Mouse (Mus musculus) right cerebral cortex, postnatal 10 days (tissue): Measurements from ENCODE around the gene Ubap2l.

Experiments
- DNase-seq, 2 experiments: peaks; one replicate each; pipeline ENCODE4 v3.0.0; 2021; ENCODE audit warnings: low spot score in 2 of 2

Ubap2l gene

GRCm38 (mm10) chr3:89966946-89967345, 85.5 kb downstream of the Ubap2l start:
- no peak for DNase-seq

DNA sequence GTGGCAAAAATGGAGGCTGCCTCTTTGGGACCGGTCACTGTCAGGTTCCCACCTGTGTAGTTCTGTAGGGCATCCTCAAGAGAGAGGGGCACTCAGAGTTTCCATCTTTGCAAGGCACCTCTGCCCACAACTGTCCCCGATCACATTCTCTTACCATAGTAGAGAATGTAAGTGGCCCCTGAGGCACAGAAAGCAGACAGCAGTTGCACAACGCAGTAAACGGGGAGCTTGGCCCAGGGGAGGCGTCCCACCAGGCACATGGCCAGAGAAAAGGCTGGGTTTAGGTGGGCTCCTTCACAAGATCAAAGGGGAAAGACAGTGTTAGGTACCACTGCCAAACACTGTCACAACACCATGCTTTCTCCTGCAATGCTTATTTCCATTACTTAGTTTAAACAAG, 86.5 kb downstream of the Ubap2l start:
- DNase-seq: no peak

- DNase-seq: no peak
Measured at GRCm38 (mm10) chr3:89965557-89965956, 86.9 kb downstream of the Ubap2l start.

GRCm38 (mm10) chr3:89963926-89964739, 88.3 kb downstream of the Ubap2l start:
- DNase-seq: peak; percentile 65 to 82

DNA sequence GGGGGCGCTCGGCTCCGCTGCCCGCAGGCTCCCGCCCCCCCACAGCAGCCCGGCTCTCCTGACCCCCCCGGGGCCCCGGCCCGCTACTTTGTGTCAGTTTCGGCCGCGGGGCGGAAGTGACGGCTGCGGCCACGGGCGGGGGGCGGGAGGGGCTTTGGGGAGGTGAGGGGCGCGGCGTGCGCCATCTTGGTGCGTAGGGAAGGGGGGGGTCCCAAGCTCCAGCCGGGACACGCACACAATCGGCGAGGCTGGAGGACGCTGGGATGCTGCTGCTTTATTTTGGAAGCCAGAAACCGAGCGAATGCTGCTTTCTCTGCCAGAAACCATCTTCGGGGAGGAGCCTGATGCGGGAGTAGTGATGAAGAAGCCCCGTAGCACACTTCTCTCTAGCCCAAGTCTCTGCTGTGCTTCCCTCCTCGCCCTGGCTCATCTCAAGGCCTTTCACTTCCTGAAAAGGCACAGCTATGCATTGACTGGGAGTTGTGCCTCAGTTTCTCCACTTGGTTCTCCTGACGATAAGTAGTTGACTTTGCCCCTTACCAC, 89.1 kb downstream of the Ubap2l start, which contains the start of gene Atp8b2:
Gene Atp8b2 (minus strand): TSS at position 288 of the 543 bp plus-strand sequence.
- DNase-seq: peak; percentile 82 to 87

DNA sequence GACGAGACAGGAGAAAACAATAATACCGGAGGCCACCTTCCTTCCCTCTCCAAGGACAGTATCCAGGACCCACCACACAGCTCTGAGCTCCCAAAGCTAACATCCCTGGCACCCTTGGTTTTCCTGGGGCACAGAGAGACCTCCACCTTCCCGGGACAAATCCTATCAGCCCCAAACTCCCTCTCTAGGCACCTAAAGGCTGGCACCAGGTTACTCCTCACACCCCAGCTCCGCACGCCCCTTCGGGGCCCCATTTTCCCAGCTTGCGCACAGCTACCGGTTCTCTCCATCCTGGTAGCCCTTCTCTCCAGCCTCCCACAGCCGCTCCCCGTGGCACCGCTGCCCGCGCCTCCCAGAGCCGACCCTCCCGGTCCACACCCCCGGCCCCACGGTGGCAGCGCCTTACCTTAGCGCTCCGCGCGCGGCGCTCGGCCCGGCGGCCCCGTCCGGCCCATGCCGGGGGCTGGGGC, 89.6 kb downstream of the Ubap2l start:
- DNase-seq: no peak

GRCm38 (mm10) chr3:89962059-89962750, 90.2 kb downstream of the Ubap2l start:
- DNase-seq: peak in 1 of 2 experiments; percentile 59

- DNase-seq: no peak
Measured at GRCm38 (mm10) chr3:89961436-89961835, 91.0 kb downstream of the Ubap2l start.

DNA sequence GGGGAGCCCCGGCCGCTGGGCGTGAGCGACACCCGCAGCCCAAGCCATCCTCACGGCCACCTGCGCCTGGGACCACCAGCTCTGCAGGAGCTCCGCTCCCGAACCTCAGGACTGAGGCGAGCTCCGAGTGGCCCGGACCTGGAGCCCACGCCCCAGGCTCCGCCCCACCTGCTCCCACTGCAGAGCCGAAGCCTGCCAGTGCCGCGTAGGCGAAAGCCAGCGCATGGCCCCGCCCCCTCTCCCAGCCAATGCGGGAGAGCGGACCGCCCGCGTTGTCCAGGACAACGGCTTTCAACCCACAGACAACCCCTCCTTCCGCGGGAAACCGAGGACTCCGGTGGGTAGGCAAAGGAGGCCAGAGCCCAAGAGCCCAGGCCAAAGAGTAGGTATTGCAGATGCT, 92.0 kb downstream of the Ubap2l start:
- peak; percentile 97 for DNase-seq

- peak; percentile 73 to 88 for DNase-seq
Measured at GRCm38 (mm10) chr3:89959435-89959834, 93.0 kb downstream of the Ubap2l start.

GRCm38 (mm10) chr3:89957880-89958279, 94.5 kb downstream of the Ubap2l start:
- DNase-seq: no peak

GRCm38 (mm10) chr3:89956177-89956971, 96.1 kb downstream of the Ubap2l start:
- no peak for DNase-seq

- peak; percentile 84 to 85 for DNase-seq
Measured at GRCm38 (mm10) chr3:89953420-89953819, 99.0 kb downstream of the Ubap2l start.
